Mouse (Mus musculus): ENCODE results near the gene Mrpl48.

DNA sequence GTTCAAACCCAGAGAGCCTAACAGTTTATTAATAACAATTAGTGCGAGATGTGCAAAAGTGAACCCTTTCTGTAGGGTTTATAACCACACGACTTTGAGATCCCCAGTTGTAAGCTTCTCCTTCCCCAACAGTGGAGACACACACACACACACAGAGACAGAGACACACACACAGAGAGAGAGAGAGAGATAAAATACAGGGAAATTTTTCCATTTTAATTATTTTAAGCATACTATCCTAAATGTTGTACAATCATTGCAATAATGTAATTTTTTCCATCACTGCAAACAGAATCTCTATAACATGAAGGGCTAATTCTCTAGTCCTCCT lies 16.6 kb downstream of the Mrpl48 start:
- TF ChIP-seq CTCF (conservative IDR thresholded peaks at IDR 0.05; ENCODE audit: low read length): no peak
- no peak for TF ChIP-seq NANOG (IDR thresholded peaks at IDR 0.05; ENCODE audit: borderline replicate concordance, low read length)
- no peak for TF ChIP-seq POU5F1 (IDR thresholded peaks at IDR 0.05; ENCODE audit: borderline replicate concordance, low read length)

Measured in E14TG2a.4 (cell line).